Mouse (Mus musculus) liver, postnatal 0 days (tissue): ENCODE data around the gene Cog5. TPM values are rescaled to one million over a fixed set of nuclear protein-coding genes. Genes with fewer than 3 reads are reported as not detected.

Experiments used
- ATAC-seq: fragments of 200-750 bp; cut with Nextera tagmentation; 2 replicates; pipeline ENCODE4 v1.8.0; 2017; ENCODE audit warnings: mild to moderate bottlenecking, moderate library complexity
- DNase-seq: peaks from one replicate; pipeline ENCODE4 v3.0.0-alpha.2; 2016
- H3K27ac ChIP-seq: fragments of 300-500 bp; sonication (generic); 2 replicates; pipeline ENCODE4 v1.5.1; 2014; ENCODE audit warnings: antibody characterized with exemption, moderate library complexity, mild to moderate bottlenecking, low read depth
- H3K27me3 ChIP-seq: fragments of 300-500 bp; sonication (generic); 2 replicates; pipeline ENCODE4 v1.6.1; 2014; ENCODE audit warnings: low read length, control low read depth, mixed read lengths; ENCODE audit not compliant: insufficient read depth
- H3K36me3 ChIP-seq: fragments of 300-500 bp; sonication (generic); replicated peaks from 2 replicates; pipeline ENCODE4 v1.6.1; 2014; ENCODE audit warnings: mild to moderate bottlenecking, control low read depth, low read length, moderate library complexity, mixed read lengths; ENCODE audit not compliant: insufficient read depth
- H3K4me1 ChIP-seq: fragments of 300-500 bp; sonication (generic); 2 replicates; pipeline ENCODE4 v1.6.1; 2014; ENCODE audit warnings: antibody characterized with exemption, mild to moderate bottlenecking, control low read depth; ENCODE audit not compliant: insufficient read depth
- H3K4me2 ChIP-seq: fragments of 300-500 bp; sonication (generic); 2 replicates; pipeline ENCODE4 v1.6.1; 2014; ENCODE audit warnings: low read depth, mild to moderate bottlenecking, low read length, moderate library complexity, mixed read lengths
- H3K4me3 ChIP-seq: fragments of 300-500 bp; sonication (generic); 2 replicates; pipeline ENCODE4 v1.5.1; 2014; ENCODE audit warnings: low read depth, low read length
- H3K9ac ChIP-seq: fragments of 300-500 bp; sonication (generic); replicated peaks from 2 replicates; pipeline ENCODE4 v1.6.1; 2014; ENCODE audit warnings: mild to moderate bottlenecking, moderate library complexity
- H3K9me3 ChIP-seq: fragments of 300-500 bp; sonication (generic); 2 replicates; pipeline ENCODE4 v1.6.1; 2016; ENCODE audit warnings: mild to moderate bottlenecking, control low read depth, low read length, mixed read lengths
- CTCF ChIP-seq: sonication (generic); IDR thresholded peaks from 2 replicates; pipeline ENCODE4 v1.5.1; 2016; ENCODE audit warnings: antibody characterized with exemption, low read depth
- EP300 ChIP-seq: IDR thresholded peaks from 2 replicates; pipeline ENCODE4 v1.6.1; 2016; ENCODE audit warnings: antibody characterized with exemption, low read depth, mild to moderate bottlenecking
- WGBS: fragments of 180-500 bp; shearing (Covaris S2); extraction: QIAGEN DNeasy Blood & Tissue Kit; methylation state at CpG from one replicate; pipeline ENCODE4 v1.1.7; 2014; ENCODE audit not compliant: insufficient replicate concordance; 5-methylcytosine and 5-hydroxymethylcytosine counted together
- polyA plus RNA-seq: library from polyadenylated mRNA; unstranded; fragments of >200 nt; fragmentation: Nextera tagmentation; extraction: Ambion mirVana; gene quantifications from 2 replicates; pipeline ENCODE4 v1.2.1, GENCODE M21; 2015

Gene Cog5
- polyA plus RNA-seq, 1 experiment from 2014 or later, result 6.4 TPM

- H3K27me3 ChIP-seq, result no peaks in the 10 kb centered on the region
- no peak overlapping the region for H3K4me3 ChIP-seq
- H3K36me3 ChIP-seq, result peaks cover 2% of the 10 kb centered on the region; the same call in 1 of the 2 replicates
- no peak for ATAC-seq
- H3K4me1 ChIP-seq, result no peaks in the 10 kb centered on the region
- no peaks in the 10 kb centered on the region for H3K9me3 ChIP-seq
- no peak overlapping the region for H3K27ac ChIP-seq
- no peak overlapping the region for H3K4me2 ChIP-seq
- no peak for DNase-seq
- WGBS, result 87% methylated on average over 3 of the region's 3 CpGs
- TF ChIP-seq EP300 (no peak), CTCF (no peak)
- no peak overlapping the region for H3K9ac ChIP-seq
Measured at GRCm38 (mm10) chr12:31846077-31846476, 191.4 kb downstream of the Cog5 start.

GRCm38 (mm10) chr12:31848630-31849415, 194.2 kb downstream of the Cog5 start:
- H3K36me3 ChIP-seq, result no peaks in the 10 kb centered on the region
- DNase-seq, result no peak
- H3K4me1 ChIP-seq, result no peaks in the 10 kb centered on the region
- no peaks in the 10 kb centered on the region for H3K9me3 ChIP-seq
- no peak overlapping the region for H3K4me2 ChIP-seq
- ATAC-seq, result no peak
- no peak overlapping the region for H3K9ac ChIP-seq
- H3K27ac ChIP-seq, result no peak overlapping the region
- TF ChIP-seq CTCF (no peak), EP300 (no peak)
- H3K27me3 ChIP-seq, result no peaks in the 10 kb centered on the region
- WGBS, result 88% methylated on average over 5 of the region's 5 CpGs
- H3K4me3 ChIP-seq, result no peak overlapping the region

- no peak overlapping the region for H3K27ac ChIP-seq
- no peak for TF ChIP-seq EP300
- TF ChIP-seq CTCF, result no peak
- no peak overlapping the region for H3K4me2 ChIP-seq
- H3K36me3 ChIP-seq, result no peaks in the 10 kb centered on the region
- 89% methylated on average over 2 of the region's 2 CpGs for WGBS
- H3K9me3 ChIP-seq, result no peaks in the 10 kb centered on the region
- no peaks in the 10 kb centered on the region for H3K4me1 ChIP-seq
- ATAC-seq (no peak), DNase-seq (no peak)
- H3K27me3 ChIP-seq, result no peaks in the 10 kb centered on the region
- H3K9ac ChIP-seq, result no peak overlapping the region
- H3K4me3 ChIP-seq, result no peak overlapping the region
Measured at GRCm38 (mm10) chr12:31849601-31850000, 194.9 kb downstream of the Cog5 start.

- Histone ChIP-seq H3K4me3 (no peak overlapping the region), H3K27ac (no peak overlapping the region), H3K27me3 (no peaks in the 10 kb centered on the region), H3K9ac (no peak overlapping the region), H3K4me2 (no peak overlapping the region), H3K9me3 (no peaks in the 10 kb centered on the region), H3K4me1 (no peaks in the 10 kb centered on the region), H3K36me3 (no peaks in the 10 kb centered on the region)
- TF ChIP-seq EP300 (no peak), CTCF (no peak)
- no peak for ATAC-seq
- 62% methylated on average over 3 of the region's 3 CpGs for WGBS
- no peak for DNase-seq
Measured at GRCm38 (mm10) chr12:31854039-31854438, 199.4 kb downstream of the Cog5 start.

- no peaks in the 10 kb centered on the region for H3K4me1 ChIP-seq
- ATAC-seq, result no peak
- DNase-seq, result no peak
- no peaks in the 10 kb centered on the region for H3K9me3 ChIP-seq
- no peaks in the 10 kb centered on the region for H3K27me3 ChIP-seq
- H3K4me2 ChIP-seq, result no peak overlapping the region
- H3K36me3 ChIP-seq, result no peaks in the 10 kb centered on the region
- H3K4me3 ChIP-seq, result no peak overlapping the region
- TF ChIP-seq CTCF (no peak), EP300 (no peak)
- H3K27ac ChIP-seq, result no peak overlapping the region
- 85% methylated on average over 2 of the region's 2 CpGs for WGBS
- H3K9ac ChIP-seq, result no peak overlapping the region
Measured at GRCm38 (mm10) chr12:31854817-31855216, 200.1 kb downstream of the Cog5 start.

GRCm38 (mm10) chr12:31857784-31858183, 203.1 kb downstream of the Cog5 start:
- peaks cover 1% of the 10 kb centered on the region; the same call in 1 of the 2 replicates for H3K4me1 ChIP-seq
- DNase-seq (no peak), ATAC-seq (no peak)
- H3K36me3 ChIP-seq, result no peaks in the 10 kb centered on the region
- H3K9me3 ChIP-seq, result no peaks in the 10 kb centered on the region
- H3K9ac ChIP-seq, result no peak overlapping the region
- no peaks in the 10 kb centered on the region for H3K27me3 ChIP-seq
- H3K4me2 ChIP-seq, result no peak overlapping the region
- no peak for TF ChIP-seq CTCF
- TF ChIP-seq EP300, result no peak
- 78% methylated on average over 7 of the region's 7 CpGs for WGBS
- no peak overlapping the region for H3K27ac ChIP-seq
- no peak overlapping the region for H3K4me3 ChIP-seq
